Mouse (Mus musculus) skeletal muscle tissue, adult 2 months (tissue): ENCODE data around the gene Trp53bp2.

Experiments used
- DNase-seq: peaks from one replicate; pipeline ENCODE4 v3.0.0-alpha.2; 2012; ENCODE audit warnings: low read depth, low spot score

The Trp53bp2 gene

DNA sequence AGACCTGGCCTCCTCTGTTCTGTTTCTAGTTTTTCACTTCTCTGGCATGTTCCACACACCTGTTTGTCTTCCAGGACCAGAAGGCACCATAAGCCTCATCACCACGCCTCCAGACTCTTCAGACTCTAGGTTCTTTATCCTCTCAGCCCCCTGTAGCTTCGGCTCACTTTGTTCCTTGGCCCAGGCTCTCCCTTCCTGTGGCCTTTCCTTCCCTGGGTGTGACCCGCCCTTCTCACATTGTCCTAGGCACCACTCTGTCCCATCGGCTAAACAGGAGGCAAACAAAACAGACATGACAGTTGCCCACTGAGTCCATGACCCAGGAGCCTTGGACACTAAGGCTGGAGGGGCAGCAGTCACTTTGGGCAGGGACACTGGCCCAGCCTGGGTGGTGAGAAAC lies 91.3 kb downstream of the Trp53bp2 start:
- DNase-seq: no peak

- DNase-seq: no peak
Observed at GRCm38 (mm10) chr1:182500843-182501242, 91.9 kb downstream of the Trp53bp2 start.

- DNase-seq: peak; percentile 76
Observed at GRCm38 (mm10) chr1:182501815-182502405, 92.9 kb downstream of the Trp53bp2 start.

- DNase-seq: no peak
Observed at GRCm38 (mm10) chr1:182502491-182503050, 93.6 kb downstream of the Trp53bp2 start.

- no peak for DNase-seq
Observed at GRCm38 (mm10) chr1:182503206-182503900, 94.4 kb downstream of the Trp53bp2 start.

DNA sequence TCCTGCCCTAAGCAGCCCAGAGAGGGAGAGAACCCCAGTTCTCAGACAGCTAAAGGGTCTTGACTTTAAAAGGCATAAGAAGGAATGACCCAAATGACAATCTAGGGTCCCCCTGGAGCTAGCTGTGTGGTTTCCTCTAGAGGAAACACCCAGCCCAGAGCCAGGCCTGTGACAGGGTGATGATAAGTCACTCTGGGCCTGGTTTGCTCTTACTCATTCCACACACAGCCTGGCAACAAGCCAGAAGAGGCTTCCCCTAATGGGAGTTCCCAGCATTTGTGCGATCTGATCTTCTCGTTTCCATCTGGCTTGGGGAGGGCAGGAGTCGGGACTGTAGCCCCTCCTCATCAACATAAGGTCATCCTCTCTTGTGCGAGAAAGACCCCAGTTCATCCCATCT lies 95.3 kb downstream of the Trp53bp2 start:
- peak; percentile 84 for DNase-seq

- DNase-seq: no peak
Observed at GRCm38 (mm10) chr1:182505291-182505690, 96.3 kb downstream of the Trp53bp2 start.

- DNase-seq: peak; percentile 78
Observed at GRCm38 (mm10) chr1:182506229-182506986, 97.4 kb downstream of the Trp53bp2 start.

DNA sequence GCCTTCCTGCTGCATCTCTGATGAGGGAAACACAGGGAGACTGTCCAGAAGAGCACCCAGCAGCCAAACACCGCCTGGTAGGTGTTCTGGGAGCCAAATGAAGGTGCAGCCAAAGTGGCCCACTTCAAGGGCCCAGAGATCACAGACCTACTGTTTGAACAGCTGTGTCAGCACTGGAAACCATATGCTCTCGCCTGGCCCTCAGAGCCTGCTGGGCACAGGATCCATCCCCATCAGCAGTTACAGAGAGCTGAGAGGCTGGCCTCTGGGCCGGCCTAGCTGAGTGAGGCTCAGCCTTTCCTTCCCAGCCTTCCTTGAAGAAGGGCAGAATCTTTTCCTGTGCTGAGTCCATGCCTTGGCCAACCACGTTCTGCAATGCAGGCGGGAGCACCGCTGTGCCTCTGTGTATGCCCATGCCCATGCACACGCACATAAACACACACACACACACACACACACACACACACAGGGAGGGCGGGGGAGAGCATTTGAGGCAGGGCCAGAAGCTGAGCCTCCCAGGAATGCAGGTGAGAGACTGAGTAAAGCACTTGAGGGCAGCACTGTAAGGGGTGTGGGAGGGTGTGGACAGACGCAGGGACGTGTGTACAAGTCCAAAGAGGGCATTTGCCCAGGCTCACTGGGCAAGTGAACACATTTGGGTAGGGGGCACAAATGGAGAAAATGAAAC lies 100.3 kb downstream of the Trp53bp2 start:
- peak; percentile 75 for DNase-seq

DNA sequence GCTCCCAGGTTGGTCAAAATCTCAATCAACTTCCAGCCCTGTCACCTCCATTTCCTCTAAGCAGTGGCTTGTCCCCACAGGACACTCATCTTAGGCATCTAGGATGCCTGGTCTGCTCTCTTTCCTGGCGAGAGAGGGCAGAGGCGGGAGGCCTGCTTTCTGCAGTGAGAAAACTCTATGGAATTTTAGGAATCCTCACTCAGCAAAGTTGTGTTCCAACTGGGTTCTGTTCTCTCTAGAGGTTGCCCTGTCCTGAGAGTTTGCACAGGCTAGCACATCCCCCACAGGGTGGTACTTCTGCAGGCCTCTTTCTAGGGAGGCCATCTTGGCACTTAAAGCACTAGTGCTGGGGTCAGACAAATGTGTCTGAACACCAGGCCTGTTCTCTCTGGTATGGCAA lies 102.1 kb downstream of the Trp53bp2 start:
- DNase-seq: no peak

- no peak for DNase-seq
Observed at GRCm38 (mm10) chr1:182511778-182512177, 102.8 kb downstream of the Trp53bp2 start.
